23 mouse cellular contexts compared by ENCODE assay signal in genomic region chr11:57615871-57616270, GRCm38 (mm10). TPM values are rescaled to one million over a fixed set of nuclear protein-coding genes. Genes with fewer than 3 reads are reported as not detected.
DNase-seq lines count a peak whose midpoint lies in the region; ATAC-seq and TF ChIP-seq lines count a peak whose summit lies in the region.
"Had no signal": no experiment of that assay in that cellular context is flagged by ENCODE, and none has a peak within 500 bp of the region (broad histone marks: within the 10 kb centered on the region; RNA-seq: fewer than 3 reads in every experiment).

No protein-coding gene starts in this region.

- DNase-seq in hindbrain, embryonic 11.5 days (ENCODE audit: low spot score), result peak; percentile 49
- DNase-seq in hindbrain, postnatal 0 days (ENCODE audit: low spot score), result no peak
- DNase-seq in lung, embryonic 14.5 days, result peak; percentile 60
- no peak for DNase-seq in lung, adult 18-20 months
- peak; percentile 45 for DNase-seq in ZHBTc4 (ENCODE audit: low read depth, low spot score)
- peak; percentile 43 for DNase-seq in neural tube, embryonic 11.5 days (ENCODE audit: low spot score)
- DNase-seq: adrenal gland, postnatal 10 days; cerebellum, adult 2 months; cerebellum, postnatal 25 days; gastrocnemius, postnatal 10 days; kidney, postnatal 14 days; liver; thymus, adult 18-20 months; thymus, postnatal 36 days had no signal

- H3K4me1 ChIP-seq in hindbrain, embryonic 11.5 days (replicated peaks; ENCODE audit: control insufficient read depth, insufficient read depth, low read length), result no peaks in the 10 kb centered on the region; the same call in 1 of the 2 replicates
- no peaks in the 10 kb centered on the region for H3K4me1 ChIP-seq in hindbrain, postnatal 0 days (ENCODE audit: insufficient read depth, low read length)
- H3K4me1 ChIP-seq in lung, embryonic 14.5 days (ENCODE audit: insufficient read depth), result no peaks in the 10 kb centered on the region
- H3K4me1 ChIP-seq in neural tube, embryonic 11.5 days (ENCODE audit: control insufficient read depth, insufficient read depth, low read length), result 0 out of 2 replicates have a peak, but pooled peaks cover 3% of the 10 kb centered on the region
- peaks cover 18% of the 10 kb centered on the region for H3K4me1 ChIP-seq in midbrain, embryonic 13.5 days (replicated peaks)
- H3K4me1 ChIP-seq: liver, embryonic 15.5 days had no signal

- WGBS in hindbrain, embryonic 11.5 days, result 49% methylated on average over 13 of the region's 13 CpGs
- WGBS in hindbrain, postnatal 0 days, result 37% methylated on average over 13 of the region's 13 CpGs
- WGBS in lung, embryonic 14.5 days, result 21% methylated on average over 13 of the region's 13 CpGs
- 56% methylated on average over 13 of the region's 13 CpGs for WGBS in neural tube, embryonic 11.5 days
- 82% methylated on average over 13 of the region's 13 CpGs for WGBS in midbrain, embryonic 13.5 days

- H3K4me3 ChIP-seq in hindbrain, embryonic 11.5 days (ENCODE audit: low read depth, low read length), result no peak overlapping the region
- H3K4me3 ChIP-seq in hindbrain, postnatal 0 days (ENCODE audit: low read length), result no peak overlapping the region
- H3K4me3 ChIP-seq in lung, embryonic 14.5 days (ENCODE audit: low read depth, low read length), result no peak overlapping the region
- no peak overlapping the region for H3K4me3 ChIP-seq in neural tube, embryonic 11.5 days (ENCODE audit: low read depth, low read length)
- no peak overlapping the region for H3K4me3 ChIP-seq in midbrain, embryonic 13.5 days (replicated peaks)
- H3K4me3 ChIP-seq: embryonic facial prominence, embryonic 10.5 days; forebrain, embryonic 15.5 days; limb, embryonic 10.5 days; liver, embryonic 15.5 days; megakaryocyte, embryonic 14.5 days; myocyte had no signal

- no peaks in the 10 kb centered on the region for H3K36me3 ChIP-seq in hindbrain, embryonic 11.5 days (ENCODE audit: control insufficient read depth, insufficient read depth, low read length)
- no peaks in the 10 kb centered on the region for H3K36me3 ChIP-seq in hindbrain, postnatal 0 days (ENCODE audit: insufficient read depth, low read length)
- H3K36me3 ChIP-seq in lung, embryonic 14.5 days (ENCODE audit: insufficient read depth), result no peaks in the 10 kb centered on the region
- H3K36me3 ChIP-seq in neural tube, embryonic 11.5 days (ENCODE audit: control insufficient read depth, insufficient read depth, low read length), result no peaks in the 10 kb centered on the region
- no peaks in the 10 kb centered on the region for H3K36me3 ChIP-seq in midbrain, embryonic 13.5 days
- H3K36me3 ChIP-seq: embryonic facial prominence, embryonic 10.5 days; forebrain, embryonic 15.5 days; limb, embryonic 10.5 days; liver, embryonic 15.5 days had no signal

- no peak for ATAC-seq in hindbrain, embryonic 11.5 days (ENCODE audit: low FRiP score)
- no peak for ATAC-seq in hindbrain, postnatal 0 days
- ATAC-seq in lung, embryonic 14.5 days (ENCODE audit: insufficient read depth), result no peak
- no peak for ATAC-seq in neural tube, embryonic 11.5 days (ENCODE audit: insufficient read depth, low FRiP score, low TSS enrichment)
- ATAC-seq in midbrain, embryonic 13.5 days, result no peak
- ATAC-seq: forebrain, embryonic 15.5 days; midbrain, embryonic 16.5 days had no signal

- H3K9me3 ChIP-seq in hindbrain, embryonic 11.5 days (ENCODE audit: control insufficient read depth, low read length), result no peaks in the 10 kb centered on the region
- H3K9me3 ChIP-seq in hindbrain, postnatal 0 days (ENCODE audit: low read length), result no peaks in the 10 kb centered on the region
- no peaks in the 10 kb centered on the region for H3K9me3 ChIP-seq in lung, embryonic 14.5 days (ENCODE audit: low read depth, low read length)
- H3K9me3 ChIP-seq in neural tube, embryonic 11.5 days (ENCODE audit: control insufficient read depth, low read length), result no peaks in the 10 kb centered on the region
- H3K9me3 ChIP-seq in midbrain, embryonic 13.5 days, result no peaks in the 10 kb centered on the region
- H3K9me3 ChIP-seq: embryonic facial prominence, embryonic 10.5 days; forebrain, embryonic 15.5 days; limb, embryonic 10.5 days; liver, embryonic 15.5 days; megakaryocyte, embryonic 14.5 days had no signal

- no peak overlapping the region for H3K4me2 ChIP-seq in hindbrain, embryonic 11.5 days (replicated peaks; ENCODE audit: low read depth, low read length)
- no peak overlapping the region for H3K4me2 ChIP-seq in hindbrain, postnatal 0 days (ENCODE audit: low read depth, low read length)
- H3K4me2 ChIP-seq in lung, embryonic 14.5 days, result peak overlapping the region; percentile 7; the same call in 1 of the 2 replicates
- no peak overlapping the region for H3K4me2 ChIP-seq in neural tube, embryonic 11.5 days (ENCODE audit: low read depth)
- H3K4me2 ChIP-seq in midbrain, embryonic 13.5 days (replicated peaks), result no peak overlapping the region
- H3K4me2 ChIP-seq: forebrain, embryonic 15.5 days; heart, embryonic 11.5 days; liver, embryonic 15.5 days had no signal

- H3K27ac ChIP-seq in hindbrain, embryonic 11.5 days (ENCODE audit: low read depth, low read length), result no peak overlapping the region
- no peak overlapping the region for H3K27ac ChIP-seq in hindbrain, postnatal 0 days
- H3K27ac ChIP-seq in lung, embryonic 14.5 days (ENCODE audit: low read depth), result no peak overlapping the region
- no peak overlapping the region for H3K27ac ChIP-seq in neural tube, embryonic 11.5 days (ENCODE audit: low read depth, low read length)
- no peak overlapping the region for H3K27ac ChIP-seq in midbrain, embryonic 13.5 days
- H3K27ac ChIP-seq: embryonic facial prominence, embryonic 10.5 days; forebrain, embryonic 15.5 days; limb, embryonic 10.5 days; liver, embryonic 15.5 days had no signal

- no peak overlapping the region for H3K9ac ChIP-seq in hindbrain, embryonic 11.5 days (ENCODE audit: low read depth, low read length)
- H3K9ac ChIP-seq in hindbrain, postnatal 0 days (replicated peaks; ENCODE audit: low read length), result no peak overlapping the region
- H3K9ac ChIP-seq in lung, embryonic 14.5 days, result no peak overlapping the region
- H3K9ac ChIP-seq in neural tube, embryonic 11.5 days (ENCODE audit: low read length), result no peak overlapping the region
- no peak overlapping the region for H3K9ac ChIP-seq in midbrain, embryonic 13.5 days (replicated peaks)
- H3K9ac ChIP-seq: forebrain, embryonic 15.5 days; liver, embryonic 15.5 days had no signal

- H3K27me3 ChIP-seq in hindbrain, embryonic 11.5 days (ENCODE audit: control insufficient read depth, insufficient read depth, low read length), result no peaks in the 10 kb centered on the region
- H3K27me3 ChIP-seq in hindbrain, postnatal 0 days (ENCODE audit: insufficient read depth, low read length), result 0 out of 2 replicates have a peak, but pooled peaks cover 5% of the 10 kb centered on the region
- H3K27me3 ChIP-seq in lung, embryonic 14.5 days (ENCODE audit: insufficient read depth, low read length), result peaks cover 3% of the 10 kb centered on the region; the same call in 1 of the 2 replicates
- no peaks in the 10 kb centered on the region for H3K27me3 ChIP-seq in neural tube, embryonic 11.5 days (ENCODE audit: control insufficient read depth, insufficient read depth, low read length)
- H3K27me3 ChIP-seq in midbrain, embryonic 13.5 days, result peaks cover 11% of the 10 kb centered on the region
- H3K27me3 ChIP-seq: forebrain, embryonic 15.5 days had no signal

- no peak for TF ChIP-seq CTCF in hindbrain, postnatal 0 days (IDR thresholded peaks at IDR 0.05; ENCODE audit: low read depth)
- TF ChIP-seq CTCF in lung, embryonic 14.5 days (IDR thresholded peaks at IDR 0.05; ENCODE audit: low read depth), result no peak

RNA-seq across cellular contexts. Expression of gene Galnt10, which starts 29.4 kb away (rescaled TPM):
- polyA plus RNA-seq in hindbrain, embryonic 11.5 days (2014; fragmentation: Nextera tagmentation; extraction: Ambion mirVana), result 9.7 and 12.0 TPM in 2 replicates
- 20.3 and 23.2 TPM in 2 replicates for total RNA-seq in hindbrain, postnatal 0 days (2014; rRNA removed)
- polyA plus RNA-seq in hindbrain, postnatal 0 days (2015; fragmentation: Nextera tagmentation; extraction: Ambion mirVana), result 10.5 and 10.9 TPM in 2 replicates
- 11.2 and 11.9 TPM in 2 replicates for polyA plus RNA-seq in lung, embryonic 14.5 days (2014; fragmentation: Nextera tagmentation; extraction: Ambion mirVana)
- polyA plus RNA-seq in neural tube, embryonic 11.5 days (2014; fragmentation: Nextera tagmentation; extraction: Ambion mirVana), result 12.5 and 12.6 TPM in 2 replicates
- polyA plus RNA-seq in midbrain, embryonic 13.5 days (2015; fragmentation: Nextera tagmentation; extraction: Ambion mirVana), result 13.0 and 15.6 TPM in 2 replicates

Comparison
In these comparisons a context has a peak if more than half of its experiments do, and no peak if none do; other contexts are left out.
1. DNase-seq: peak in hindbrain, embryonic 11.5 days (single experiment), lung, embryonic 14.5 days (single experiment), ZHBTc4 (single experiment) and neural tube, embryonic 11.5 days (single experiment); none in hindbrain, postnatal 0 days (single experiment) and lung, adult 18-20 months (0 of 2).